Mouse (Mus musculus) hindbrain, embryonic 12.5 days (tissue): Measurements from ENCODE around the gene Stk4. TPM values are rescaled to one million over a fixed set of nuclear protein-coding genes. Genes with fewer than 3 reads are reported as not detected.

ENCODE experiments used
- ATAC-seq: fragments of 200-750 bp; cut with Nextera tagmentation; 2 replicates; pipeline ENCODE4 v1.8.0; 2017; ENCODE audit warnings: moderate TSS enrichment; ENCODE audit not compliant: low FRiP score
- H3K27ac ChIP-seq: fragments of 300-500 bp; sonication (generic); 2 replicates; pipeline ENCODE4 v1.5.1; 2016; ENCODE audit warnings: mild to moderate bottlenecking
- H3K27me3 ChIP-seq: fragments of 300-500 bp; sonication (generic); 2 replicates; pipeline ENCODE4 v1.6.1; 2016; ENCODE audit warnings: mild to moderate bottlenecking
- H3K36me3 ChIP-seq: fragments of 300-500 bp; sonication (generic); 2 replicates; pipeline ENCODE4 v1.6.1; 2016; ENCODE audit warnings: mild to moderate bottlenecking
- H3K4me1 ChIP-seq: fragments of 300-500 bp; sonication (generic); 2 replicates; pipeline ENCODE4 v1.6.1; 2016
- H3K4me2 ChIP-seq: fragments of 300-500 bp; sonication (generic); replicated peaks from 2 replicates; pipeline ENCODE4 v1.6.1; 2016; ENCODE audit warnings: mild to moderate bottlenecking
- H3K4me3 ChIP-seq: fragments of 300-500 bp; sonication (generic); 2 replicates; pipeline ENCODE4 v1.5.1; 2016; ENCODE audit warnings: mild to moderate bottlenecking
- H3K9ac ChIP-seq: fragments of 300-500 bp; sonication (generic); 2 replicates; pipeline ENCODE4 v1.6.1; 2016; ENCODE audit warnings: mild to moderate bottlenecking, moderate library complexity
- H3K9me3 ChIP-seq: fragments of 300-500 bp; sonication (generic); replicated peaks from 2 replicates; pipeline ENCODE4 v1.6.1; 2016; ENCODE audit warnings: mild to moderate bottlenecking
- WGBS: fragments of 180-500 bp; shearing (Covaris S2); methylation state at CpG from one replicate; pipeline ENCODE4 v1.1.7; 2016; 5-methylcytosine and 5-hydroxymethylcytosine counted together
- polyA plus RNA-seq: library from polyadenylated mRNA; unstranded; fragments of >200 nt; fragmentation: Nextera tagmentation; extraction: Ambion mirVana; gene quantifications from 2 replicates; pipeline ENCODE4 v1.2.1, GENCODE M21; 2016

The Stk4 gene
- polyA plus RNA-seq, 1 experiment from 2014 or later, result 32.0 TPM

GRCm38 (mm10) chr2:164111546-164111945, 41.4 kb downstream of the Stk4 start:
- 0 out of 2 replicates have a peak, but pooled peaks cover 2% of the 10 kb centered on the region for H3K4me1 ChIP-seq
- H3K4me2 ChIP-seq, result no peak overlapping the region
- H3K9ac ChIP-seq, result no peak overlapping the region
- no peaks in the 10 kb centered on the region for H3K27me3 ChIP-seq
- WGBS, result 85% methylated on average over 8 of the region's 8 CpGs
- peaks cover 21% of the 10 kb centered on the region for H3K36me3 ChIP-seq
- H3K9me3 ChIP-seq, result no peaks in the 10 kb centered on the region
- no peak overlapping the region for H3K4me3 ChIP-seq
- no peak for ATAC-seq
- no peak overlapping the region for H3K27ac ChIP-seq

GRCm38 (mm10) chr2:164114051-164114450, 43.9 kb downstream of the Stk4 start:
- Histone ChIP-seq H3K27me3 (no peaks in the 10 kb centered on the region), H3K4me2 (no peak overlapping the region), H3K4me1 (0 out of 2 replicates have a peak, but pooled peaks cover 2% of the 10 kb centered on the region), H3K27ac (no peak overlapping the region), H3K9ac (no peak overlapping the region), H3K4me3 (no peak overlapping the region), H3K9me3 (no peaks in the 10 kb centered on the region), H3K36me3 (peaks cover 32% of the 10 kb centered on the region)
- 94% methylated on average over 6 of the region's 6 CpGs for WGBS
- no peak for ATAC-seq

DNA sequence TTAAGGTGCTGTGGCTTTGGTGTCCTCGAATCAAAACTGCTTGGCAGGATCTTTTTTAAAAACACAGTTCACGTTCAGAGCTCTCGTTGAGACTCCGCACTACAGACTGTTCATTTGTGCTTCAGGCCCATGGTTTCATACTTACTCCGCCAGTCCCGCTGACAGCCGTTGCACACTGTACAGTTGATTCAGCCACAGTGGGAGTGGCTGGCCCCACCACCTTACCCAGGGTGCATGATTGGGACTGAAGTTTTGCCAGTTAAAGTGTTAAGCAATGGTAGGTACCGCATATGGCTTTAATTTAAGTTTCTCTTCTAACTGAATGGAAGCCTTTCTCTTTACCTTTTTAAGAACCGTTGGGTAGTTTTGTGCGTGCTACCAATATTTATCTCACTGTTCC, 45.4 kb downstream of the Stk4 start:
- Histone ChIP-seq H3K9me3 (no peaks in the 10 kb centered on the region), H3K27ac (no peak overlapping the region)
- WGBS, result 85% methylated on average over 10 of the region's 10 CpGs

GRCm38 (mm10) chr2:164119503-164119902, 49.4 kb downstream of the Stk4 start:
- ATAC-seq, result no peak
- Histone ChIP-seq H3K4me3 (no peak overlapping the region), H3K27ac (no peak overlapping the region), H3K36me3 (peaks cover 47% of the 10 kb centered on the region), H3K4me1 (0 out of 2 replicates have a peak, but pooled peaks cover 2% of the 10 kb centered on the region), H3K4me2 (no peak overlapping the region), H3K27me3 (no peaks in the 10 kb centered on the region), H3K9ac (no peak overlapping the region), H3K9me3 (no peaks in the 10 kb centered on the region)
- 95% methylated on average over 6 of the region's 6 CpGs for WGBS

More for the DNA sequence above, 45.4 kb downstream of the Stk4 start:
- Histone ChIP-seq H3K4me2 (no peak overlapping the region), H3K4me3 (no peak overlapping the region), H3K9ac (no peak overlapping the region), H3K27me3 (no peaks in the 10 kb centered on the region), H3K4me1 (0 out of 2 replicates have a peak, but pooled peaks cover 2% of the 10 kb centered on the region), H3K36me3 (peaks cover 43% of the 10 kb centered on the region)
- no peak for ATAC-seq

DNA sequence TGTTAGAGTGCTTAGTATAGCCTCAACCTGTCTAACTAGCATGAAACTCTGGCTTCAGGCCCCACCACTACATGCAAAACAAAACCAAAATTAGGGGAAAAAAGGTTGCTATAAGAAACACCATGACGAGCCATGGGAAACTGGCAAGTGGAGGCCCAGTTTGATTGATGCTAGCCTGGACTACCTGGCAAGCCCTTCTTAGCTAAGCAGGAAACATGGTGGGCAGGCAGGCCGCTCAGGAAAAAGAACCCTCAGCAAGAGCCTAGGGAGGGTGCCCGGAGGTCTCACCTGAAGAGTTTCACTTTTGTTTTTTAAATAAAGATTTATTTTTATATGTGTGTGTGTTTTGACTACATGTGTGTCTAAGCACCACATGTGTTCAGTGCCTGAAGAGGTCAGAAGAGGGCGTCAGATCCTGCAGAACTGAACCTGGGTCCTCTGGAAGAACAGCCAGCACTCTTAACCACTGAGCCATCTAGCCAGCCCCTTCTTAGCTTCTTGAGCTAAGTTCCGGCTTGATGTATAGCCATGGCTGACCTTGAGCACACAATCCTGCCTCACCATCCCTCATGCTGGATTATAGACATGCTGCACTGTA, 53.1 kb downstream of the Stk4 start:
- Histone ChIP-seq H3K9ac (no peak overlapping the region), H3K27ac (no peak overlapping the region), H3K36me3 (peaks cover 43% of the 10 kb centered on the region), H3K4me2 (no peak overlapping the region), H3K27me3 (no peaks in the 10 kb centered on the region), H3K4me1 (no peaks in the 10 kb centered on the region), H3K4me3 (no peak overlapping the region), H3K9me3 (no peaks in the 10 kb centered on the region)
- 78% methylated on average over 5 of the region's 5 CpGs for WGBS
- ATAC-seq, result no peak

DNA sequence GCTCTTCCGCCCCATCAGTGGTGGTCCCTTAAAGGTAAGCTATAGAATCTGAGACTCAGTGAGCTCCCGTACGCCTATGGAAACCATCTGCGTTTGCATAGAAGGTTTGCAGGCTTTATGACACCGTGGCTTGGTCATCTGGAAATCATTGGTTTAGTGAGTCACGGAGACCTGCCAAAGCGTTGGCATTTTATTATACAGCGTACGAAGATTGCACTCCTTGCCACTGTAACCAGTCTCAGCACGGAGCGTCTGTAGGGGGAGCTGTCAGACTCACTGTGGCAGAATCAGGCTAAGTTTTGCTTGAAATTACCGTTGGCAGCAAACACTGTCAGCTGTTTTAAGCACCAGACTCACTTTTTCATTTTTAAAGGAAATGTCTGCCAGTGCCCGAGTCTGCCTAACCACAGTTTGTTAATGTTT, 56.4 kb downstream of the Stk4 start:
- Histone ChIP-seq H3K27me3 (no peaks in the 10 kb centered on the region), H3K27ac (no peak overlapping the region), H3K36me3 (0 out of 2 replicates have a peak, but pooled peaks cover 18% of the 10 kb centered on the region), H3K9ac (no peak overlapping the region), H3K4me1 (no peaks in the 10 kb centered on the region), H3K4me3 (no peak overlapping the region), H3K4me2 (no peak overlapping the region), H3K9me3 (no peaks in the 10 kb centered on the region)
- no peak for ATAC-seq
- WGBS, result 83% methylated on average over 13 of the region's 13 CpGs

DNA sequence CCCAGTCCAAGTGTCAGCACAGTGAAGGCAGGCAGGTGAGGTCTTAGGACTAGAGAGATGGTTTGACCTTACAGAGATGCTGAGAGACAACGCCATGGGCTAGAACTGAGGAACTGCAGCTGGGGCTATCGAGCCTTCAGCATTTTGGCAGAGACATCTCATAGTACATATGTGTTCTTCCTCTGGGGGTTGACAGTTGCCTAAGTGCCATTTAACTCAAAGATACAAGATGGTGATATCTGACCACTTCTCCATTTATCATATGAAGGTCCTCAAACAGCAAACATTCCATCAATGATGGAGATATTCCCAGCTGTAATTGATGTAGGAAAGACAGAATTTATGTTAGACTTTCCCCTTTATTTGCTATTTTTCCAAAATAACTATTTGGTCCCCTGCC, 57.2 kb downstream of the Stk4 start:
- Histone ChIP-seq H3K36me3 (0 out of 2 replicates have a peak, but pooled peaks cover 17% of the 10 kb centered on the region), H3K4me1 (no peaks in the 10 kb centered on the region), H3K9me3 (no peaks in the 10 kb centered on the region), H3K4me3 (no peak overlapping the region), H3K27me3 (no peaks in the 10 kb centered on the region), H3K27ac (no peak overlapping the region), H3K4me2 (no peak overlapping the region), H3K9ac (no peak overlapping the region)
- ATAC-seq, result no peak
- 95% methylated on average over 2 of the region's 2 CpGs for WGBS

DNA sequence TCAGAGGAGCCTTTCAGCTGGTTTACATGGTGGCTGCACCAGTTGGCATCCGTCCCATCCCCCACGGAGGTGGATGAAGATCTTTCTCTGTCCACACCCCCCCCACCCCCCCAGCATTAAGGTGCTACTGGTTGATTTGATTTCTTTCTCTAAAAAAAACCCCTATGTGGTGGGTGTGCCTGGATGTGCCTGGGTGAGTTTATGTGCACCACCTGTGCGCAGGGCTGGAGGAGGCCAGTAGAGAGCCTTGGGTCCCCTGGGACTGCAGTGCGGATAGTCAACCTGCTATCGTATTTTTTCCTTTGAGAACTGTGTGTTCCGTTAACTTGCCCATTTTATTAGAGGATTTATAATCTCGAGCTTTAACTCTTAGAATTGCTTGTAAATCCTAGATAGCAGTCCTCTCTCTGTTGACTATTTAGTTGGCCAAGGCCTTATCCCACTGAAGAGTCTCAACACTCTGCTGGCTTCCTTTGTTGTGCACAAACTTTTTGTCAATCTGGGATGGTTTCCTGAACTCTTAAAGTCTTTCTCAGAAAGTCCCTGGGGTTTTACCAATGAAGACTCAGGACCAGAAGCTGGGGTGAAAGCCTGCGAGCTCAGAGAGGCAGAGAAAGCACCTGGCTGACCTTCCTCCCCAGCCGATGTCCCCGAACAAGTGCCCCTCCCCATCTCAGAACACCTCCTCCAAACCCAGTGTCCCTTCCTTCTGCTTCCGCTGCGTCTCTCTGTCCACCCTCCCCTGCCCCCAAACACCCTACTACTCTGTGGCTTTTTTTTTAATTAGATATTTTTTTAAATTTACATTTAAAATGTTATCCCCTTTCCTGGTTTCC, 58.7 kb downstream of the Stk4 start:
- H3K4me3 ChIP-seq, result no peak overlapping the region
- no peak overlapping the region for H3K27ac ChIP-seq
- no peak overlapping the region for H3K4me2 ChIP-seq
- 0 out of 2 replicates have a peak, but pooled peaks cover 14% of the 10 kb centered on the region for H3K36me3 ChIP-seq
- H3K9me3 ChIP-seq, result no peaks in the 10 kb centered on the region
- H3K9ac ChIP-seq, result no peak overlapping the region
- no peaks in the 10 kb centered on the region for H3K4me1 ChIP-seq
- WGBS, result 92% methylated on average over 12 of the region's 12 CpGs
- no peaks in the 10 kb centered on the region for H3K27me3 ChIP-seq
- ATAC-seq, result no peak

DNA sequence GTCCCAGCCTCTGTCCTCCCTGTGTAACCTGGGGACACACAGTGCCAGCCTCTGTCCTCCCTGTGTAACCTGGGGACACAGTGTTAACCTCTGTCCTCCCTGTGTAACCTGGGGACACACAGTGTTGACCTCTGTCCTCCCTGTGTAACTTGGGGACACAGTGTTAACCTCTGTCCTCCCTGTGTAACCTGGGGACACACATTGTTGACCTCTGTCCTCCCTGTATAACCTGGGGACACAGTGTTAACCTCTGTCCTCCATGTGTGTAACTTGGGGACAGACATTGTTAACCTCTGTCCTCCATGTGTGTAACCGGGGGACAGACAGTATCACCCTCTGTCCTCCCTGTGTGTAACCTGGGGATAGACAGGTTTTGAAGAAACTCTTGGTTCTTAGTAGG, 61.5 kb downstream of the Stk4 start:
- H3K4me2 ChIP-seq, result no peak overlapping the region
- no peaks in the 10 kb centered on the region for H3K9me3 ChIP-seq
- H3K27ac ChIP-seq, result no peak overlapping the region
- 82% methylated on average over 1 of the region's 1 CpGs for WGBS
- no peak overlapping the region for H3K4me3 ChIP-seq
- ATAC-seq, result no peak
- no peaks in the 10 kb centered on the region for H3K27me3 ChIP-seq
- 0 out of 2 replicates have a peak, but pooled peaks cover 7% of the 10 kb centered on the region for H3K36me3 ChIP-seq
- H3K9ac ChIP-seq, result no peak overlapping the region
- peaks cover 2% of the 10 kb centered on the region; the same call in 1 of the 2 replicates for H3K4me1 ChIP-seq

GRCm38 (mm10) chr2:164134563-164134962, 64.4 kb downstream of the Stk4 start:
- Histone ChIP-seq H3K4me1 (peaks cover 8% of the 10 kb centered on the region), H3K27ac (no peak overlapping the region), H3K9me3 (no peaks in the 10 kb centered on the region), H3K4me3 (no peak overlapping the region), H3K27me3 (no peaks in the 10 kb centered on the region), H3K9ac (no peak overlapping the region), H3K36me3 (0 out of 2 replicates have a peak, but pooled peaks cover 7% of the 10 kb centered on the region), H3K4me2 (no peak overlapping the region)
- ATAC-seq, result no peak
- WGBS, result 73% methylated on average over 6 of the region's 6 CpGs

- 0 out of 2 replicates have a peak, but pooled peaks cover 7% of the 10 kb centered on the region for H3K36me3 ChIP-seq
- no peak overlapping the region for H3K9ac ChIP-seq
- ATAC-seq, result no peak
- no peak overlapping the region for H3K4me3 ChIP-seq
- H3K4me1 ChIP-seq, result peaks cover 11% of the 10 kb centered on the region
- H3K9me3 ChIP-seq, result no peaks in the 10 kb centered on the region
- no peak overlapping the region for H3K4me2 ChIP-seq
- no peak overlapping the region for H3K27ac ChIP-seq
- H3K27me3 ChIP-seq, result no peaks in the 10 kb centered on the region
- 85% methylated on average over 1 of the region's 1 CpGs for WGBS
Measured at GRCm38 (mm10) chr2:164135367-164135766, 65.2 kb downstream of the Stk4 start.

- Histone ChIP-seq H3K4me3 (no peak overlapping the region), H3K27ac (no peak overlapping the region), H3K36me3 (0 out of 2 replicates have a peak, but pooled peaks cover 7% of the 10 kb centered on the region), H3K27me3 (no peaks in the 10 kb centered on the region), H3K4me1 (peaks cover 13% of the 10 kb centered on the region), H3K4me2 (no peak overlapping the region), H3K9ac (no peak overlapping the region), H3K9me3 (no peaks in the 10 kb centered on the region)
- 39% methylated on average over 2 of the region's 2 CpGs for WGBS
- ATAC-seq, result no peak
Measured at GRCm38 (mm10) chr2:164136393-164136792, 66.3 kb downstream of the Stk4 start.
